Mouse (Mus musculus) neural tube, embryonic 11.5 days (tissue): ENCODE results near the gene E430018J23Rik. TPM values are rescaled to one million over a fixed set of nuclear protein-coding genes. Genes with fewer than 3 reads are reported as not detected.
"Not testable (repeated sequence)": the region's sequence is repeated elsewhere in the genome, so short reads cannot be mapped to it uniquely, and the experiment has no call there.

Experiments
- ATAC-seq: fragments of 200-750 bp; cut with Nextera tagmentation; 2 replicates; pipeline ENCODE4 v1.8.0; 2017; ENCODE audit warnings: moderate number of reproducible peaks, mild to moderate bottlenecking, moderate TSS enrichment, moderate library complexity; ENCODE audit not compliant: insufficient read depth, low FRiP score, low TSS enrichment
- DNase-seq: peaks from one replicate; pipeline ENCODE4 v3.0.0-alpha.2; 2015; ENCODE audit warnings: low spot score
- H3K27ac ChIP-seq: fragments of 300-500 bp; sonication (generic); 2 replicates; pipeline ENCODE4 v1.5.1; 2014; ENCODE audit warnings: low read depth, mild to moderate bottlenecking, low read length
- H3K27me3 ChIP-seq: fragments of 300-500 bp; sonication (generic); 2 replicates; pipeline ENCODE4 v1.6.1; 2014; ENCODE audit warnings: mild to moderate bottlenecking, low read length, mixed read lengths; ENCODE audit not compliant: control insufficient read depth, insufficient read depth
- H3K36me3 ChIP-seq: fragments of 300-500 bp; sonication (generic); 2 replicates; pipeline ENCODE4 v1.6.1; 2014; ENCODE audit warnings: mild to moderate bottlenecking, low read length, moderate library complexity, mixed read lengths; ENCODE audit not compliant: control insufficient read depth, insufficient read depth
- H3K4me1 ChIP-seq: fragments of 300-500 bp; sonication (generic); 2 replicates; pipeline ENCODE4 v1.6.1; 2014; ENCODE audit warnings: low read length, mixed read lengths; ENCODE audit not compliant: control insufficient read depth, insufficient read depth
- H3K4me2 ChIP-seq: fragments of 300-500 bp; sonication (generic); 2 replicates; pipeline ENCODE4 v1.6.1; 2014; ENCODE audit warnings: low read depth, mild to moderate bottlenecking, moderate library complexity
- H3K4me3 ChIP-seq: fragments of 300-500 bp; sonication (generic); 2 replicates; pipeline ENCODE4 v1.5.1; 2014; ENCODE audit warnings: low read depth, low read length
- H3K9ac ChIP-seq: fragments of 300-500 bp; sonication (generic); 2 replicates; pipeline ENCODE4 v1.6.1; 2014; ENCODE audit warnings: mild to moderate bottlenecking, low read length
- H3K9me3 ChIP-seq: fragments of 300-500 bp; sonication (generic); 2 replicates; pipeline ENCODE4 v1.6.1; 2016; ENCODE audit warnings: low read length; ENCODE audit not compliant: control insufficient read depth
- WGBS: fragments of 180-500 bp; shearing (Covaris S2); extraction: QIAGEN DNeasy Blood & Tissue Kit; methylation state at CpG from one replicate; pipeline ENCODE4 v1.1.7; 2014; 5-methylcytosine and 5-hydroxymethylcytosine counted together
- polyA plus RNA-seq: library from polyadenylated mRNA; unstranded; fragments of >200 nt; fragmentation: Nextera tagmentation; extraction: Ambion mirVana; gene quantifications from 2 replicates; pipeline ENCODE4 v1.2.1, GENCODE M21; 2014

E430018J23Rik gene
- polyA plus RNA-seq, 1 experiment from 2014 or later: 7.1 TPM

GRCm38 (mm10) chr7:127390306-127390705 is 3.1 kb downstream of the E430018J23Rik start:
- Histone ChIP-seq H3K27ac (no peak overlapping the region), H3K4me2 (no peak overlapping the region), H3K36me3 (0 out of 2 replicates have a peak, but pooled peaks cover 2% of the 10 kb centered on the region), H3K4me1 (peaks cover 3% of the 10 kb centered on the region; the same call in 1 of the 2 replicates), H3K27me3 (no peaks in the 10 kb centered on the region), H3K9me3 (no peaks in the 10 kb centered on the region), H3K9ac (no peak overlapping the region), H3K4me3 (no peak overlapping the region)
- WGBS: 86% methylated on average over 7 of the region's 7 CpGs
- ATAC-seq (no peak), DNase-seq (no peak)

DNA sequence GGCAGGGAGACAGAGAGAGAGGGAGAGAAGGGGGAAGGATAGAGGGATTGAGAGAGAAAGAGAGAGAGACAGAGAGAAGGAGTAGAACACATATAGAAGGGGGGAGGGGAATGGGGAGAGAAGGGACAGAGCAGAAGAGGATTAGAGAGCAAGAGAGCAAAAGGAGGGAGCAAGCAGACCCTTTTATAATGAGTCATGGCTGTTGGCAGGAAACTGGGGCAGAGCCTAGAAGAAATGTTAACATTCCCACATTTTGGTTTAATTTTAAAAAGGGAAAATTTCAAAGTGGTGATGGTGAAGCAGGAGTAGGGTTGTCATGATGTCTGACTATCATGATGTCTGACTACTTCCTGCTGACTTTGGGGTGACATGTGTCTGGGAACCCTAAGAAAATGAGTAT is 5.2 kb downstream of the E430018J23Rik start:
- H3K36me3 ChIP-seq, ATAC-seq, H3K27ac ChIP-seq, H3K9me3 ChIP-seq, H3K9ac ChIP-seq, H3K4me1 ChIP-seq, H3K4me2 ChIP-seq, H3K4me3 ChIP-seq, DNase-seq, H3K27me3 ChIP-seq: not testable (repeated sequence)

DNA sequence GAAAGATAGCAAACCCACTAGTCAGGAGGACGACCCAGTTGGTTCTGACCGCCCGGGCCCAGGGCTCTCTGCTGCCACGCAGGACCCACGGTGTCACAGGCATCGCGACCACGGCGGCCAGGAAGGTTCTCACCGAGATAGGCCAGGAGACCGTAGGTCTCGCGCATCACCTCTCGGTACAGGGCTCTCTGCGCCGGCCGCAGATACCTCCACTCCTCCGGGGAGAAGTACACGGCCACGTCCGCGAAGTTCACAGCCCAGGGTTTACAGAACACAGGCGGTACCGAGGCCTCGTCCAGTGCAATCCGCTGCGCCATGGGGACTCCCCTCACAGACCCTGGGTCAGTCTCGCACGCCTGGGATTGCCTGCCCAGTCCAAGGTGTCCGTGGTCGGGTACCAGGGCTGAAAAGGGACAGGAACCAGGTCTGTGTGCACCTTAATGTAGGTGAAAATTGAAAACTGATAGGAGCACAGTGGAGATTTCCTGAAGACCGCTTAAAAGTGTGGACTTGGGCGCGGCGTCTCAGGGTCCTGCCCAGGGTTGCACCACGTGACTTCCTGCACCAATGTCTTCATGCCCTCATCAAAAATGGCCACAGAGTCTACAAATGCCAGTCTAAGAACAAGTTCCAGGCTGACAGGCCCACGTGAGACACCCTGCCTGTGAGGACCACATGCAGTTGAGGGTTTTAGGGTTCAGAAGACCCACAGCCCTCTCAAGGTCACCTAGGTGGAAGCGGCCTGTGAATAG is 6.6 kb downstream of the E430018J23Rik start, which contains the start of gene 9130019O22Rik:
TSS of gene 9130019O22Rik (minus strand) at position 526 of the 752 bp plus-strand sequence.
- peak within 1 kb of the TSS; percentile 61 for H3K4me2 ChIP-seq
- ATAC-seq (peak; percentile 83), DNase-seq (peak; percentile 79)
- H3K27ac ChIP-seq: no peak within 1 kb of the TSS
- H3K4me3 ChIP-seq: peak within 1 kb of the TSS; percentile 53
- no peaks in the 10 kb centered on the region for H3K27me3 ChIP-seq
- peak within 1 kb of the TSS; percentile 65 for H3K9ac ChIP-seq
- H3K4me1 ChIP-seq: no peaks in the 10 kb centered on the region
- 12% methylated on average over 33 of the region's 38 CpGs for WGBS
- 0 out of 2 replicates have a peak, but pooled peaks cover 2% of the 10 kb centered on the region for H3K36me3 ChIP-seq
- no peaks in the 10 kb centered on the region for H3K9me3 ChIP-seq

- H3K36me3 ChIP-seq, H3K9ac ChIP-seq, H3K27ac ChIP-seq, H3K27me3 ChIP-seq, DNase-seq, H3K4me3 ChIP-seq, H3K9me3 ChIP-seq, H3K4me1 ChIP-seq, ATAC-seq, H3K4me2 ChIP-seq: not testable (repeated sequence)
- 94% methylated on average over 4 of the region's 4 CpGs for WGBS
Observed at GRCm38 (mm10) chr7:127385560-127385959, 7.9 kb downstream of the E430018J23Rik start.

DNA sequence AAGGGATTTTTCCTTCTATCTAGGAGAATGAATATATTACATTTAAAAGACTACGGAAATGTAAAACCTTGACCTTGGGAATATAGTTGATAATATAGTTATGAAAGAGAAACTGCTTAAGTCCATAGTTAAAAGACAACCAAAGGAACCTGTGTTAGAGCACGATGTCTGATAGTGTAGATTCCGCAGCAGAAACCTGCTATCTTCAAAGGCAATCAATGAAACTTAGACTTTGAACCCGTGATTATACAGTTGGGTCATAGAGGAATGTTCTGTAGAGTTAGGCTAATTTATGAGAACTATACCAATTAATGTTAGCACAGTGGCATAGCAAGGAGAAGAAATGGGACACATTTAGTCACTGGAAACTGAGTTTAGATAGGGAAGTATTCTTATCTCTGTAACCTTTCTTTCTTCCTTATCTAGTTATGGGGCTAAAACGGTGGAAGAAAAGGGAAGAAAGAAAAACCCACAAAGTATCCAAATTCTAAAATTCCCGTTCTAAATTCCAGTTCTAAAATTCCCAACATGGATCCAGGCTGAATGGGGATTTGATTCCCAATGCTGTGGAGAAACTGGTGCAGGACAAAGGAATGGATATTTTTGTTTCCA is 15.0 kb downstream of the E430018J23Rik start:
- ATAC-seq (no peak), DNase-seq (no peak)

GRCm38 (mm10) chr7:127375271-127376245 is 17.9 kb downstream of the E430018J23Rik start, which contains the start of gene Zfp747:
Gene Zfp747, minus strand, starts transcription at chr7:127376050.
- Histone ChIP-seq H3K9ac (peak within 1 kb of the TSS; percentile 75), H3K4me3 (peak within 1 kb of the TSS; percentile 69), H3K4me2 (peak within 1 kb of the TSS; percentile 75)
- not testable (repeated sequence) for H3K36me3 ChIP-seq, H3K27ac ChIP-seq, H3K9me3 ChIP-seq, H3K27me3 ChIP-seq, H3K4me1 ChIP-seq
- WGBS: 2% methylated on average over 49 of the region's 49 CpGs
- ATAC-seq (peak; percentile 95), DNase-seq (peak; percentile 89)

More for the DNA sequence above, 15.0 kb downstream of the E430018J23Rik start:
- Histone ChIP-seq H3K9ac (no peak overlapping the region), H3K27ac (no peak overlapping the region), H3K4me1 (no peaks in the 10 kb centered on the region), H3K4me2 (no peak overlapping the region), H3K4me3 (no peak overlapping the region), H3K27me3 (no peaks in the 10 kb centered on the region), H3K36me3 (no peaks in the 10 kb centered on the region), H3K9me3 (no peaks in the 10 kb centered on the region)
- WGBS: 78% methylated on average over 6 of the region's 6 CpGs

GRCm38 (mm10) chr7:127371870-127372269 is 21.6 kb downstream of the E430018J23Rik start:
- 81% methylated on average over 3 of the region's 3 CpGs for WGBS
- not testable (repeated sequence) for H3K9ac ChIP-seq, H3K27me3 ChIP-seq, H3K9me3 ChIP-seq, H3K4me1 ChIP-seq, H3K4me2 ChIP-seq, ATAC-seq, H3K36me3 ChIP-seq, H3K4me3 ChIP-seq, DNase-seq, H3K27ac ChIP-seq

DNA sequence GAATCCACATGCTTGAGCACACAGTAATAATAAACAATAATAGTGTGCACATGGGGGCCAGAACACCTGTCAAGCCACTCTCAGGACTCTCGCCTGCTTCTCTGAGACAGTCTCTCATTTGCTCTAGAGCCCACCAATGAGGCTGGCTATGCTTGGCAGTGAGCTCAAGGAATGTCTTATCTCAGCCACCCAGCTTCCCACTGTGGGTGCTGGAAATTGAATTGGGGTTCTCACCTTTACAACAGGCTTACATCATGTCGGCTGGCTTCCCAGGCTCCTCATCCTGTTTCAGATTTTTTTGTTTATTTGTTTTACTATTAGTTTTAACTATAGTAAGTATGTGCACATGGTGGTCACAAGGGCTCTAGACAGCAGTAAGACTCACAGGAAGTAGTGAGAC is 22.2 kb downstream of the E430018J23Rik start:
- Histone ChIP-seq H3K4me3 (no peak overlapping the region), H3K9me3 (no peaks in the 10 kb centered on the region), H3K27ac (no peak overlapping the region)

More for the DNA sequence above, 22.2 kb downstream of the E430018J23Rik start:
- WGBS: 87% methylated on average over 2 of the region's 2 CpGs
- H3K27me3 ChIP-seq: no peaks in the 10 kb centered on the region
- no peak overlapping the region for H3K4me2 ChIP-seq
- no peak for ATAC-seq
- DNase-seq: no peak
- no peak overlapping the region for H3K9ac ChIP-seq
- H3K36me3 ChIP-seq: no peaks in the 10 kb centered on the region
- no peaks in the 10 kb centered on the region for H3K4me1 ChIP-seq
